Comparison of ENCODE assay signal across 29 mouse cellular contexts in genomic region chr1:179398639-179399038, GRCm38 (mm10).
"Had no signal": no experiment of that assay in that cellular context is flagged by ENCODE, and none has a peak within 500 bp of the region (broad histone marks: within the 10 kb centered on the region; RNA-seq: fewer than 3 reads in every experiment).

No protein-coding gene starts in this region.

- H3K4me3 ChIP-seq: heart, adult 2 months; heart, embryonic 13.5 days; heart, embryonic 15.5 days; hindbrain, embryonic 13.5 days; hindbrain, embryonic 15.5 days; kidney, embryonic 15.5 days; limb, embryonic 10.5 days; limb, embryonic 12.5 days; liver, embryonic 13.5 days; liver, embryonic 15.5 days had no signal

- H3K9me3 ChIP-seq: heart, embryonic 13.5 days; heart, embryonic 15.5 days; hindbrain, embryonic 13.5 days; hindbrain, embryonic 15.5 days; kidney, embryonic 15.5 days; limb, embryonic 10.5 days; limb, embryonic 12.5 days; liver, embryonic 13.5 days; liver, embryonic 15.5 days had no signal

- ATAC-seq: hindbrain, postnatal 0 days; intestine, embryonic 16.5 days; liver, postnatal 0 days had no signal

- DNase-seq: gastrocnemius, postnatal 14 days; gastrocnemius, postnatal 36 days; heart, adult 11 months; heart, adult 2 months; heart, postnatal 14 days; heart, postnatal 36 days; kidney, adult 11 months; kidney, adult 2 months; kidney, adult 9 months; kidney, postnatal 14 days; kidney, postnatal 36 days; layer of hippocampus, adult 9-11 months; layer of hippocampus, postnatal 36 days; liver; liver, embryonic 13.5 days; liver, postnatal 0 days had no signal

- H3K4me1 ChIP-seq: hindbrain, embryonic 15.5 days; kidney, embryonic 15.5 days; liver, embryonic 13.5 days; liver, embryonic 15.5 days had no signal

- H3K27me3 ChIP-seq: heart, embryonic 13.5 days; heart, embryonic 15.5 days; hindbrain, embryonic 13.5 days; hindbrain, embryonic 15.5 days; kidney, embryonic 15.5 days; limb, embryonic 12.5 days; liver, embryonic 13.5 days; liver, embryonic 15.5 days had no signal

- H3K4me2 ChIP-seq: heart, embryonic 11.5 days; heart, embryonic 13.5 days; heart, embryonic 15.5 days; hindbrain, embryonic 13.5 days; hindbrain, embryonic 15.5 days; kidney, embryonic 15.5 days; limb, embryonic 12.5 days; liver, embryonic 11.5 days; liver, embryonic 13.5 days; liver, embryonic 15.5 days had no signal

- H3K27ac ChIP-seq: heart, adult 2 months; heart, embryonic 13.5 days; heart, embryonic 15.5 days; hindbrain, embryonic 15.5 days; hindbrain, postnatal 0 days; kidney, embryonic 15.5 days; kidney, postnatal 0 days; limb, embryonic 10.5 days; limb, embryonic 12.5 days; liver, embryonic 13.5 days; liver, embryonic 15.5 days had no signal

- H3K9ac ChIP-seq: heart, embryonic 13.5 days; heart, embryonic 15.5 days; hindbrain, embryonic 13.5 days; hindbrain, embryonic 15.5 days; kidney, embryonic 15.5 days; limb, embryonic 12.5 days; liver, embryonic 13.5 days; liver, embryonic 15.5 days; liver, postnatal 0 days had no signal

- H3K36me3 ChIP-seq: heart, embryonic 15.5 days; hindbrain, embryonic 13.5 days; hindbrain, embryonic 15.5 days; kidney, embryonic 15.5 days; liver, embryonic 13.5 days; liver, embryonic 15.5 days had no signal
